Mouse (Mus musculus): ENCODE data around the gene Gm44805. TPM values are rescaled to one million over a fixed set of nuclear protein-coding genes. Genes with fewer than 3 reads are reported as not detected.
"Not testable (repeated sequence)": the region's sequence is repeated elsewhere in the genome, so short reads cannot be mapped to it uniquely, and the experiment has no call there.

The Gm44805 gene
- polyA plus RNA-seq, 1 experiment from 2014 or later = not detected

GRCm38 (mm10) chr7:19686927-19687583 lies 5.8 kb upstream of the Gm44805 start:
- not testable (repeated sequence) for H3K9ac ChIP-seq (replicated peaks); ATAC-seq
- 81% methylated on average over 8 of the region's 8 CpGs for WGBS

GRCm38 (mm10) chr7:19686521-19686920 lies 5.3 kb upstream of the Gm44805 start:
- 85% methylated on average over 6 of the region's 6 CpGs for WGBS

More at GRCm38 (mm10) chr7:19686927-19687583, 5.8 kb upstream of the Gm44805 start:
- H3K9me3 ChIP-seq; H3K4me3 ChIP-seq (replicated peaks); H3K27me3 ChIP-seq; H3K4me1 ChIP-seq (replicated peaks); H3K36me3 ChIP-seq; H3K27ac ChIP-seq; H3K4me2 ChIP-seq (replicated peaks): not testable (repeated sequence)

GRCm38 (mm10) chr7:19685374-19685773 lies 4.2 kb upstream of the Gm44805 start:
- WGBS = 73% methylated on average over 4 of the region's 4 CpGs
- no peaks in the 10 kb centered on the region for H3K4me1 ChIP-seq (replicated peaks)
- H3K4me3 ChIP-seq (replicated peaks) = no peak overlapping the region
- no peak overlapping the region for H3K27ac ChIP-seq
- no peak for ATAC-seq
- no peaks in the 10 kb centered on the region for H3K36me3 ChIP-seq
- H3K9ac ChIP-seq (replicated peaks) = no peak overlapping the region
- no peaks in the 10 kb centered on the region for H3K9me3 ChIP-seq
- H3K27me3 ChIP-seq = no peaks in the 10 kb centered on the region
- H3K4me2 ChIP-seq (replicated peaks) = no peak overlapping the region

More at GRCm38 (mm10) chr7:19686521-19686920, 5.3 kb upstream of the Gm44805 start:
- Histone ChIP-seq H3K36me3 (no peaks in the 10 kb centered on the region), H3K9ac (replicated peaks) (no peak overlapping the region), H3K4me2 (replicated peaks) (no peak overlapping the region), H3K9me3 (no peaks in the 10 kb centered on the region), H3K4me3 (replicated peaks) (no peak overlapping the region), H3K4me1 (replicated peaks) (no peaks in the 10 kb centered on the region), H3K27ac (no peak overlapping the region), H3K27me3 (no peaks in the 10 kb centered on the region)
- no peak for ATAC-seq

GRCm38 (mm10) chr7:19683771-19684201 lies 2.6 kb upstream of the Gm44805 start:
- H3K9ac ChIP-seq (replicated peaks) = no peak overlapping the region
- no peak overlapping the region for H3K27ac ChIP-seq
- ATAC-seq = no peak
- no peak overlapping the region for H3K4me2 ChIP-seq (replicated peaks)
- H3K4me3 ChIP-seq (replicated peaks) = no peak overlapping the region
- no peaks in the 10 kb centered on the region for H3K36me3 ChIP-seq
- H3K4me1 ChIP-seq (replicated peaks) = no peaks in the 10 kb centered on the region
- no peaks in the 10 kb centered on the region for H3K27me3 ChIP-seq
- H3K9me3 ChIP-seq = no peaks in the 10 kb centered on the region
- WGBS = 90% methylated on average over 6 of the region's 6 CpGs

GRCm38 (mm10) chr7:19682979-19683378 lies 1.8 kb upstream of the Gm44805 start:
- Histone ChIP-seq H3K4me2 (replicated peaks) (no peak overlapping the region), H3K4me3 (replicated peaks) (no peak overlapping the region), H3K9me3 (no peaks in the 10 kb centered on the region), H3K9ac (replicated peaks) (no peak overlapping the region), H3K27me3 (no peaks in the 10 kb centered on the region), H3K4me1 (replicated peaks) (no peaks in the 10 kb centered on the region), H3K27ac (no peak overlapping the region), H3K36me3 (no peaks in the 10 kb centered on the region)
- 81% methylated on average over 3 of the region's 3 CpGs for WGBS
- no peak for ATAC-seq

GRCm38 (mm10) chr7:19680702-19681101 lies 521 bp downstream of the Gm44805 start:
- H3K36me3 ChIP-seq = no peaks in the 10 kb centered on the region
- H3K27ac ChIP-seq = no peak overlapping the region
- no peak overlapping the region for H3K4me3 ChIP-seq (replicated peaks)
- no peak overlapping the region for H3K4me2 ChIP-seq (replicated peaks)
- no peak overlapping the region for H3K9ac ChIP-seq (replicated peaks)
- no peaks in the 10 kb centered on the region for H3K4me1 ChIP-seq (replicated peaks)
- H3K27me3 ChIP-seq = no peaks in the 10 kb centered on the region
- no peaks in the 10 kb centered on the region for H3K9me3 ChIP-seq
- ATAC-seq = no peak
- WGBS = 93% methylated on average over 2 of the region's 2 CpGs

GRCm38 (mm10) chr7:19678901-19679300 lies 2.3 kb downstream of the Gm44805 start:
- H3K9ac ChIP-seq (replicated peaks) = no peak overlapping the region
- no peak for ATAC-seq
- no peaks in the 10 kb centered on the region for H3K36me3 ChIP-seq
- no peaks in the 10 kb centered on the region for H3K4me1 ChIP-seq (replicated peaks)
- no peaks in the 10 kb centered on the region for H3K27me3 ChIP-seq
- H3K27ac ChIP-seq = no peak overlapping the region
- H3K4me3 ChIP-seq (replicated peaks) = no peak overlapping the region
- no peaks in the 10 kb centered on the region for H3K9me3 ChIP-seq
- no peak overlapping the region for H3K4me2 ChIP-seq (replicated peaks)
- 85% methylated on average over 3 of the region's 3 CpGs for WGBS

GRCm38 (mm10) chr7:19677872-19678271 lies 3.4 kb downstream of the Gm44805 start, which contains the start of gene Apoc2:
Gene Apoc2, minus strand, starts transcription at chr7:19677941.
- WGBS = 86% methylated on average over 8 of the region's 8 CpGs
- no peak for ATAC-seq
- no peaks in the 10 kb centered on the region for H3K27me3 ChIP-seq

GRCm38 (mm10) chr7:19676662-19677061 lies 4.6 kb downstream of the Gm44805 start:
- no peaks in the 10 kb centered on the region for H3K4me1 ChIP-seq (replicated peaks)
- H3K4me2 ChIP-seq (replicated peaks) = no peak overlapping the region
- 75% methylated on average over 1 of the region's 1 CpGs for WGBS
- H3K27ac ChIP-seq = no peak overlapping the region
- no peaks in the 10 kb centered on the region for H3K36me3 ChIP-seq
- no peaks in the 10 kb centered on the region for H3K9me3 ChIP-seq
- H3K27me3 ChIP-seq = no peaks in the 10 kb centered on the region
- no peak overlapping the region for H3K4me3 ChIP-seq (replicated peaks)
- no peak for ATAC-seq
- H3K9ac ChIP-seq (replicated peaks) = no peak overlapping the region

More at GRCm38 (mm10) chr7:19677872-19678271, 3.4 kb downstream of the Gm44805 start, which contains the start of gene Apoc2:
- H3K4me1 ChIP-seq (replicated peaks) = no peaks in the 10 kb centered on the region
- no peak within 1 kb of the TSS for H3K4me2 ChIP-seq (replicated peaks)
- H3K9me3 ChIP-seq = no peaks in the 10 kb centered on the region
- H3K4me3 ChIP-seq (replicated peaks) = no peak within 1 kb of the TSS
- no peak within 1 kb of the TSS for H3K27ac ChIP-seq
- H3K9ac ChIP-seq (replicated peaks) = no peak within 1 kb of the TSS
- H3K36me3 ChIP-seq = no peaks in the 10 kb centered on the region

- Histone ChIP-seq H3K4me3 (replicated peaks) (no peak overlapping the region), H3K36me3 (no peaks in the 10 kb centered on the region), H3K9me3 (no peaks in the 10 kb centered on the region), H3K4me1 (replicated peaks) (no peaks in the 10 kb centered on the region), H3K27me3 (no peaks in the 10 kb centered on the region), H3K4me2 (replicated peaks) (no peak overlapping the region), H3K27ac (no peak overlapping the region), H3K9ac (replicated peaks) (no peak overlapping the region)
- no peak for ATAC-seq
- 86% methylated on average over 10 of the region's 10 CpGs for WGBS
Measured at GRCm38 (mm10) chr7:19675824-19676223, 5.4 kb downstream of the Gm44805 start.

- no peak for ATAC-seq
- H3K9me3 ChIP-seq = no peaks in the 10 kb centered on the region
- no peak overlapping the region for H3K9ac ChIP-seq (replicated peaks)
- no peak overlapping the region for H3K4me2 ChIP-seq (replicated peaks)
- peaks cover 5% of the 10 kb centered on the region; the same call in 1 of the 2 replicates for H3K4me1 ChIP-seq (replicated peaks)
- no peak overlapping the region for H3K4me3 ChIP-seq (replicated peaks)
- H3K36me3 ChIP-seq = no peaks in the 10 kb centered on the region
- 68% methylated on average over 14 of the region's 14 CpGs for WGBS
- H3K27ac ChIP-seq = no peak overlapping the region
- 0 out of 2 replicates have a peak, but pooled peaks cover 3% of the 10 kb centered on the region for H3K27me3 ChIP-seq
Measured at GRCm38 (mm10) chr7:19673083-19673699, 8.0 kb downstream of the Gm44805 start.

- 0 out of 2 replicates have a peak, but pooled peaks cover 3% of the 10 kb centered on the region for H3K27me3 ChIP-seq
- ATAC-seq = no peak
- H3K27ac ChIP-seq = no peak overlapping the region
- no peaks in the 10 kb centered on the region for H3K9me3 ChIP-seq
- peaks cover 5% of the 10 kb centered on the region; the same call in 1 of the 2 replicates for H3K4me1 ChIP-seq (replicated peaks)
- H3K4me3 ChIP-seq (replicated peaks) = no peak overlapping the region
- WGBS = 72% methylated on average over 10 of the region's 10 CpGs
- H3K9ac ChIP-seq (replicated peaks) = no peak overlapping the region
- H3K4me2 ChIP-seq (replicated peaks) = no peak overlapping the region
- H3K36me3 ChIP-seq = no peaks in the 10 kb centered on the region
Measured at GRCm38 (mm10) chr7:19671511-19671910, 9.7 kb downstream of the Gm44805 start.

Measured in midbrain, embryonic 13.5 days (tissue).